In the genomic region with DNA sequence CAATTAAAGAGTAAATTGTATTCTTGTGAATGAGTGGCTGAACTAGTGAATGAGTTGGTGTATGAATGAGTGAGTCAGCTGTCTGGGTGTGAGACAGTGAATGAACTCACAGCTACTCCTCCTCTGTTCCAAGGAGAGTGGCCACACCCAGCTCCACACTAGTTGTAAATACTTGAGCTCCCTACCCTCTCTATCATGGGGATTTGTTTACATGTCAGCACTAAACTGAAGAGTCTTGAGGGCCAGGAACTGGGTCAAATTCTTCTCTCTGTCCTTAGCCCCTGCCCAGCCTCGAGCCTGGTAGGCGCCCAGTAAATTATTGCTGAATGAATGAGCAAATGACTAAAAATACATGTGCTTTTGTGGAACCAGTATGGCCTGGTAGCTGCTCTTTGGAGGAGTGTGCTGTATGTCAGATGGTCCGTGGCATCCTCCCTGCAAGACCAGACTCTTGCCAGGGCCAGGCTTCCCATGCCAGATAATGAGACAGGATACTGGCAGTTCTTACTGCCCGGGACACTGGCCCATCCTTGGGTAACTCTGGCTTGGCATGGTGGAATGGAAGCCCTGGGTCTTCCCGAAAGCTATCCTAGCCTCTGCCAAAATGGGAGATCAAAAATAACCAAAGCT, we compare ENCODE assay signal across 15 mouse cellular contexts.
A peak's percentile ranks its signal among the peaks of the same experiment; 100 is the strongest.
DNase-seq lines count a peak whose midpoint lies in the region; ATAC-seq lines count a peak whose summit lies in the region.
"Had no signal": no experiment of that assay in that cellular context is flagged by ENCODE, and none has a peak within 500 bp of the region (broad histone marks: within the 10 kb centered on the region; RNA-seq: fewer than 3 reads in every experiment).

No protein-coding gene starts in this region.

- peaks cover 4% of the 10 kb centered on the region; the same call in 1 of the 2 replicates for H3K36me3 ChIP-seq in intestine, embryonic 15.5 days
- no peaks in the 10 kb centered on the region; the same call in 1 of the 2 replicates for H3K36me3 ChIP-seq in intestine, embryonic 16.5 days (ENCODE audit: control insufficient read depth, insufficient read depth, low read length)
- peaks cover 63% of the 10 kb centered on the region for H3K36me3 ChIP-seq in heart, embryonic 10.5 days

- peak; percentile 28; the same call in 1 of the 2 replicates for ATAC-seq in intestine, embryonic 15.5 days
- no peak for ATAC-seq in intestine, embryonic 16.5 days
- ATAC-seq: forebrain, embryonic 14.5 days had no signal

- no peak overlapping the region for H3K4me3 ChIP-seq in intestine, embryonic 15.5 days (replicated peaks)
- no peak overlapping the region for H3K4me3 ChIP-seq in intestine, embryonic 16.5 days (ENCODE audit: low read length)
- H3K4me3 ChIP-seq in heart, embryonic 10.5 days = no peak overlapping the region
- H3K4me3 ChIP-seq: heart, embryonic 12.5 days; limb, embryonic 12.5 days had no signal

- H3K4me2 ChIP-seq in intestine, embryonic 15.5 days (replicated peaks) = no peak overlapping the region
- no peak overlapping the region for H3K4me2 ChIP-seq in intestine, embryonic 16.5 days (ENCODE audit: low read depth, low read length)
- H3K4me2 ChIP-seq: heart, embryonic 12.5 days; hindbrain, embryonic 14.5 days; limb, embryonic 12.5 days had no signal

- no peaks in the 10 kb centered on the region for H3K9me3 ChIP-seq in intestine, embryonic 15.5 days
- no peaks in the 10 kb centered on the region for H3K9me3 ChIP-seq in intestine, embryonic 16.5 days (ENCODE audit: control insufficient read depth, low read length)
- H3K9me3 ChIP-seq in heart, embryonic 10.5 days = no peaks in the 10 kb centered on the region
- H3K9me3 ChIP-seq: heart, embryonic 12.5 days; limb, embryonic 12.5 days had no signal

- H3K27ac ChIP-seq in intestine, embryonic 15.5 days = no peak overlapping the region
- no peak overlapping the region for H3K27ac ChIP-seq in intestine, embryonic 16.5 days (ENCODE audit: low read length)
- H3K27ac ChIP-seq in heart, embryonic 10.5 days = no peak overlapping the region
- H3K27ac ChIP-seq: hindbrain, embryonic 14.5 days; limb, embryonic 12.5 days; macrophage had no signal

- no peaks in the 10 kb centered on the region for H3K4me1 ChIP-seq in intestine, embryonic 15.5 days (replicated peaks)
- no peaks in the 10 kb centered on the region for H3K4me1 ChIP-seq in intestine, embryonic 16.5 days (ENCODE audit: control insufficient read depth, insufficient read depth, low read length)
- H3K4me1 ChIP-seq in heart, embryonic 10.5 days = no peaks in the 10 kb centered on the region
- H3K4me1 ChIP-seq: heart, embryonic 12.5 days; limb, embryonic 12.5 days had no signal

- H3K9ac ChIP-seq in intestine, embryonic 15.5 days = no peak overlapping the region
- H3K9ac ChIP-seq in intestine, embryonic 16.5 days (ENCODE audit: low read depth, low read length) = no peak overlapping the region
- H3K9ac ChIP-seq: heart, embryonic 12.5 days; hindbrain, embryonic 14.5 days; limb, embryonic 12.5 days had no signal

- no peaks in the 10 kb centered on the region for H3K27me3 ChIP-seq in intestine, embryonic 15.5 days (replicated peaks)
- H3K27me3 ChIP-seq in intestine, embryonic 16.5 days (replicated peaks; ENCODE audit: control insufficient read depth, insufficient read depth, low read length) = no peaks in the 10 kb centered on the region
- no peaks in the 10 kb centered on the region for H3K27me3 ChIP-seq in heart, embryonic 10.5 days (ENCODE audit: insufficient read depth, poor library complexity, severe bottlenecking)
- H3K27me3 ChIP-seq: heart, embryonic 12.5 days; limb, embryonic 12.5 days had no signal

- peak; percentile 93 for DNase-seq in brain, adult 2 months (ENCODE audit: low read depth, low spot score)
- DNase-seq in cerebellum, postnatal 25 days = peak; percentile 90 to 93
- DNase-seq in lung, postnatal 25 days (ENCODE audit: low spot score) = peak; percentile 24
- no peak for DNase-seq in urinary bladder, postnatal 36 days (ENCODE audit: low spot score in 2 of 2)
- no peak for DNase-seq in heart, embryonic 10.5 days (ENCODE audit: low spot score)
- no peak for DNase-seq in frontal cortex, postnatal 25 days (ENCODE audit: low spot score in 2 of 2)
- DNase-seq: kidney, postnatal 25 days; thymus, postnatal 14 days had no signal

- 62% methylated on average over 5 of the region's 5 CpGs for WGBS in intestine, embryonic 15.5 days
- WGBS in intestine, embryonic 16.5 days = 71% methylated on average over 5 of the region's 5 CpGs
- WGBS in heart, embryonic 10.5 days = 79% methylated on average over 5 of the region's 5 CpGs

Comparison
In these comparisons a context has a peak if more than half of its experiments do, and no peak if none do; other contexts are left out.
1. DNase-seq: peak in brain, adult 2 months (single experiment), cerebellum, postnatal 25 days (2 of 2) and lung, postnatal 25 days (single experiment); none in urinary bladder, postnatal 36 days (0 of 2), heart, embryonic 10.5 days (single experiment) and frontal cortex, postnatal 25 days (0 of 2).